Comparison of ENCODE assay signal across 16 mouse cellular contexts in genomic region chr6:144298641-144299502, GRCm38 (mm10).
A peak's percentile ranks its signal among the peaks of the same experiment; 100 is the strongest.
DNase-seq lines count a peak whose midpoint lies in the region; ATAC-seq and TF ChIP-seq lines count a peak whose summit lies in the region.
"Had no signal": no experiment of that assay in that cellular context is flagged by ENCODE, and none has a peak within 500 bp of the region (broad histone marks: within the 10 kb centered on the region; RNA-seq: fewer than 3 reads in every experiment).

No protein-coding gene starts in this region.

- no peak overlapping the region for H3K4me3 ChIP-seq in midbrain, embryonic 11.5 days (ENCODE audit: low read depth, low read length)
- no peak overlapping the region for H3K4me3 ChIP-seq in midbrain, embryonic 10.5 days
- H3K4me3 ChIP-seq in limb, embryonic 11.5 days (ENCODE audit: low read depth, low read length) = no peak overlapping the region
- no peak overlapping the region for H3K4me3 ChIP-seq in stomach, postnatal 0 days (ENCODE audit: low read depth, low read length)
- no peak overlapping the region for H3K4me3 ChIP-seq in gastrocnemius, adult 2 months
- H3K4me3 ChIP-seq: forebrain, embryonic 12.5 days; heart, embryonic 13.5 days had no signal

- ATAC-seq in frontal cortex, adult (ENCODE audit: low TSS enrichment) = peak; percentile 31; the same call in 1 of the 2 replicates
- no peak for ATAC-seq in midbrain, embryonic 11.5 days (ENCODE audit: low FRiP score)
- no peak for ATAC-seq in limb, embryonic 11.5 days (ENCODE audit: insufficient number of reproducible peaks, low FRiP score, low TSS enrichment, low read depth)
- ATAC-seq in stomach, postnatal 0 days (ENCODE audit: low FRiP score, low TSS enrichment) = no peak
- ATAC-seq: activated CD4-positive, CD25-positive, alpha-beta regulatory T cell, adult 4 months; inflammation-experienced regulatory T-cells, adult 6 months had no signal

- H3K9me3 ChIP-seq in midbrain, embryonic 11.5 days (ENCODE audit: control insufficient read depth, low read length) = no peaks in the 10 kb centered on the region; the same call in 1 of the 2 replicates
- peaks cover 18% of the 10 kb centered on the region for H3K9me3 ChIP-seq in midbrain, embryonic 10.5 days (replicated peaks)
- no peaks in the 10 kb centered on the region; the same call in 1 of the 2 replicates for H3K9me3 ChIP-seq in limb, embryonic 11.5 days (ENCODE audit: control insufficient read depth, low read length)
- H3K9me3 ChIP-seq in stomach, postnatal 0 days (ENCODE audit: control insufficient read depth, low read length) = no peaks in the 10 kb centered on the region

- TF ChIP-seq CTCF in stomach, postnatal 0 days (IDR thresholded peaks at IDR 0.05; ENCODE audit: low read depth) = no peak
- TF ChIP-seq CTCF in gastrocnemius, adult 2 months (IDR thresholded peaks at IDR 0.05) = no peak

- H3K4me2 ChIP-seq in midbrain, embryonic 11.5 days = no peak overlapping the region
- peak overlapping the region; percentile 12; the same call in 1 of the 2 replicates for H3K4me2 ChIP-seq in limb, embryonic 11.5 days (ENCODE audit: low read depth, severe bottlenecking)
- H3K4me2 ChIP-seq in stomach, postnatal 0 days (replicated peaks; ENCODE audit: low read depth) = peak overlapping the region; percentile 23; the same call in 1 of the 2 replicates
- H3K4me2 ChIP-seq: forebrain, embryonic 12.5 days; heart, embryonic 13.5 days had no signal

- no peaks in the 10 kb centered on the region for H3K36me3 ChIP-seq in midbrain, embryonic 11.5 days (ENCODE audit: control insufficient read depth, insufficient read depth, low read length)
- H3K36me3 ChIP-seq in midbrain, embryonic 10.5 days = no peaks in the 10 kb centered on the region
- no peaks in the 10 kb centered on the region for H3K36me3 ChIP-seq in limb, embryonic 11.5 days (ENCODE audit: control insufficient read depth, insufficient read depth, low read length)
- no peaks in the 10 kb centered on the region for H3K36me3 ChIP-seq in stomach, postnatal 0 days (ENCODE audit: control insufficient read depth, insufficient read depth, low read length)
- H3K36me3 ChIP-seq: forebrain, embryonic 12.5 days had no signal

- no peaks in the 10 kb centered on the region for H3K27me3 ChIP-seq in midbrain, embryonic 11.5 days (ENCODE audit: control insufficient read depth, insufficient read depth, low read length)
- H3K27me3 ChIP-seq in midbrain, embryonic 10.5 days (ENCODE audit: low read depth, poor library complexity, severe bottlenecking) = no peaks in the 10 kb centered on the region
- H3K27me3 ChIP-seq in limb, embryonic 11.5 days (ENCODE audit: control insufficient read depth, insufficient read depth, low read length) = no peaks in the 10 kb centered on the region
- H3K27me3 ChIP-seq in stomach, postnatal 0 days (ENCODE audit: control insufficient read depth, insufficient read depth, low read length) = no peaks in the 10 kb centered on the region
- H3K27me3 ChIP-seq: forebrain, embryonic 12.5 days; heart, embryonic 13.5 days had no signal

- intact Hi-C loops in gastrocnemius, adult 2 months (cut with DNase I) = no loop called here

- WGBS in midbrain, embryonic 11.5 days = 81% methylated on average over 23 of the region's 23 CpGs
- WGBS in midbrain, embryonic 10.5 days = 89% methylated on average over 23 of the region's 23 CpGs
- WGBS in limb, embryonic 11.5 days = 47% methylated on average over 23 of the region's 23 CpGs
- WGBS in stomach, postnatal 0 days = 51% methylated on average over 23 of the region's 23 CpGs

- H3K4me1 ChIP-seq in midbrain, embryonic 11.5 days (ENCODE audit: control insufficient read depth, insufficient read depth, low read length) = no peaks in the 10 kb centered on the region; the same call in 1 of the 2 replicates
- peaks cover 18% of the 10 kb centered on the region for H3K4me1 ChIP-seq in midbrain, embryonic 10.5 days
- peaks cover 8% of the 10 kb centered on the region; the same call in 1 of the 2 replicates for H3K4me1 ChIP-seq in limb, embryonic 11.5 days (ENCODE audit: control insufficient read depth, insufficient read depth, low read length)
- peaks cover 5% of the 10 kb centered on the region for H3K4me1 ChIP-seq in stomach, postnatal 0 days (replicated peaks; ENCODE audit: control insufficient read depth, insufficient read depth)

- DNase-seq in frontal cortex, adult 2 months (ENCODE audit: extremely low spot score in 1 of 2, low spot score in 1 of 2) = no peak
- peak; percentile 33 for DNase-seq in midbrain, embryonic 11.5 days (ENCODE audit: low spot score, missing footprints)
- DNase-seq in midbrain, embryonic 10.5 days (ENCODE audit: low spot score) = no peak
- peak; percentile 55 for DNase-seq in limb, embryonic 11.5 days (ENCODE audit: low spot score)
- DNase-seq in stomach, postnatal 0 days (ENCODE audit: low spot score) = no peak
- DNase-seq in cerebellum, postnatal 10 days = no peak
- DNase-seq in gastrocnemius, adult 2 months = no peak
- DNase-seq: cerebellum, adult 11 months; gastrocnemius, postnatal 25 days; layer of hippocampus, postnatal 36 days; thymus, adult 18-20 months had no signal

- H3K27ac ChIP-seq in midbrain, embryonic 11.5 days (ENCODE audit: low read depth, low read length) = no peak overlapping the region
- no peak overlapping the region for H3K27ac ChIP-seq in midbrain, embryonic 10.5 days (replicated peaks)
- 0 out of 2 replicates have a peak overlapping the region, but pooled peaks have one; percentile 33 for H3K27ac ChIP-seq in limb, embryonic 11.5 days (replicated peaks; ENCODE audit: low read depth, low read length)
- H3K27ac ChIP-seq in stomach, postnatal 0 days (replicated peaks) = no peak overlapping the region
- H3K27ac ChIP-seq in gastrocnemius, adult 2 months = no peak overlapping the region
- H3K27ac ChIP-seq: forebrain, embryonic 12.5 days; heart, embryonic 13.5 days had no signal

- no peak for TF ChIP-seq EP300 in stomach, postnatal 0 days (optimal IDR thresholded peaks at IDR 0.05)

- no peak overlapping the region for H3K9ac ChIP-seq in midbrain, embryonic 11.5 days (ENCODE audit: low read length)
- H3K9ac ChIP-seq in limb, embryonic 11.5 days (ENCODE audit: low read length) = no peak overlapping the region
- no peak overlapping the region for H3K9ac ChIP-seq in stomach, postnatal 0 days (ENCODE audit: low read length)
- H3K9ac ChIP-seq: forebrain, embryonic 12.5 days; heart, embryonic 13.5 days had no signal

Comparison
In these comparisons a context has a peak if more than half of its experiments do, and no peak if none do; other contexts are left out.
1. DNase-seq: peak in midbrain, embryonic 11.5 days (single experiment) and limb, embryonic 11.5 days (single experiment); none in frontal cortex, adult 2 months (0 of 2), midbrain, embryonic 10.5 days (single experiment), stomach, postnatal 0 days (single experiment), cerebellum, postnatal 10 days (0 of 2) and gastrocnemius, adult 2 months (single experiment).